Mouse (Mus musculus): ENCODE results near the gene Cnmd. TPM values are rescaled to one million over a fixed set of nuclear protein-coding genes. Genes with fewer than 3 reads are reported as not detected.
A peak's percentile ranks its signal among the peaks of the same experiment; 100 is the strongest.

Cnmd gene
- total RNA-seq, 2 experiments from 2014 or later, result 0.73 TPM; not detected in 1

DNA sequence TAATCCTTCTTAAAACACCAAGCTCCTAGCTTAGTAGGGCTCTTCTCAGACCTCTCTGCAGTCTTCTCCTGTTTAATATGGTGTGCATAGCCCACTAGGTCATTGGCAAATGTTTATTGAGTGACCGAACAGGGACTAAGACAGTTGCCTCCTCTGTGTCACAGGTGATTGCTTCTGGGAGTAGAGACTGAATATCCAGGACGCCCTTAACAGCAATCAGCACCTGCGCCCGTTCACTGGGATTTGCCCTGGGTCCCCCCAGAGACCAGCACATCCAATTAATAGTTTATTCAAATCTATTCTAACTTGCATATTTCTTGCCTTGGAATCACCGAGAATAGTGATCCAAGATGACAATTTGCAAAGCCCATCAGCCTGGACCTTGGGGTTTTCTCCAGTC is 10.6 kb upstream of the Cnmd start:
- Histone ChIP-seq H3K4me3 (no peak overlapping the region), H3K27ac (no peak overlapping the region)
- intact Hi-C loops (cut with DNase I), result no loop called here
- TF ChIP-seq CTCF (IDR thresholded peaks at IDR 0.05), result no peak
- DNase-seq, result no peak

GRCm38 (mm10) chr14:79671008-79671407 is 9.0 kb upstream of the Cnmd start:
- Histone ChIP-seq H3K27ac (no peak overlapping the region), H3K4me3 (no peak overlapping the region)
- no peak for DNase-seq
- intact Hi-C loops (cut with DNase I), result no loop called here
- no peak for TF ChIP-seq CTCF (IDR thresholded peaks at IDR 0.05)

DNA sequence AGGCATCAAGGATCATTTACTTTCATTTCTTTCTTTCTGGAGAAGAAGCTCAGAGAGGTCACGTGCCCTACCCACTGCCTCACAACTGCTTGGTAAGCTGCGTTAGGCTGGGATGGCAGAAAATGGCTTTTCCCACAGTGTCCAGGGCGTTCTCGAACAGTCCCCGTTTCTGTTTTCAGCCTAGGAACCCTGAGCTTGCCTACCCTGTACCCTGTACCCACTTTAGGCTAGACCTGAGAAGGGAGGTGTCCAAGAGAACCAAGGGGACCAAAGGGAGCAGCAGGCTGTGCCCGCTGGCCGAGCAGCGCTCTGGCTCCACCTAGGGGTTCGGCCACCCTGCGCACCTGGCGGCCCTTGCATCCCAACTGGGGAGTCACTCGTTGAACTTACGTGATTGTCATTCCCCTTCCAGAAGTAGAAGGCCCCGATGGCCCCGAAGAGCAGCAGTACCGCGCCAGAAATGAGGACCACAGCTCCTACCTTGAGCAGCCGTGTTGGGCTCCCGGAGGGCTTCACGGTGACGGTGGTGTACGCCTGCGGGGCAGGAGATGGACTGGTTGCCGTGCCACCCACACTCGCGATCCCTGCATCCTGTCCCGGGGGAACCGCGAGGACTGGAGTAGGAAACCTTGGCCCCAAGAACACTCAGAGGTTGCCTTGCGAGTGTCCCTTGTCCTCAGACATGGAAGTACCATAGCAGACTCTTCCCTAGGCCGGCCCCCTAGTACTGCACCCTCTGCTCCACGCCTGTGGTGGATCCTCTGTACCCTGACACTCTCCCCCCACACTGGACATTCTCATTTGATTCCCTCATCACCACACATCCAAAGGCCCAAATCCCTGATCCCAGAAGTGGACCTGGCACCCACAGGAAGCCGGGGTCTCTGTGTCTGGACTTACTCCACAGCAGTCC is 709 bp downstream of the Cnmd start:
- intact Hi-C loops (cut with DNase I), result no loop called here
- Histone ChIP-seq H3K4me3 (peak overlapping the region; percentile 60), H3K27ac (no peak overlapping the region)
- peak; percentile 92 for TF ChIP-seq CTCF (IDR thresholded peaks at IDR 0.05)
- peak; percentile 77 for DNase-seq

GRCm38 (mm10) chr14:79660467-79660866 is 1.5 kb downstream of the Cnmd start:
- intact Hi-C loops (cut with DNase I), result no loop called here
- H3K27ac ChIP-seq, result no peak overlapping the region
- DNase-seq, result no peak
- no peak for TF ChIP-seq CTCF (IDR thresholded peaks at IDR 0.05)
- H3K4me3 ChIP-seq, result no peak overlapping the region

DNA sequence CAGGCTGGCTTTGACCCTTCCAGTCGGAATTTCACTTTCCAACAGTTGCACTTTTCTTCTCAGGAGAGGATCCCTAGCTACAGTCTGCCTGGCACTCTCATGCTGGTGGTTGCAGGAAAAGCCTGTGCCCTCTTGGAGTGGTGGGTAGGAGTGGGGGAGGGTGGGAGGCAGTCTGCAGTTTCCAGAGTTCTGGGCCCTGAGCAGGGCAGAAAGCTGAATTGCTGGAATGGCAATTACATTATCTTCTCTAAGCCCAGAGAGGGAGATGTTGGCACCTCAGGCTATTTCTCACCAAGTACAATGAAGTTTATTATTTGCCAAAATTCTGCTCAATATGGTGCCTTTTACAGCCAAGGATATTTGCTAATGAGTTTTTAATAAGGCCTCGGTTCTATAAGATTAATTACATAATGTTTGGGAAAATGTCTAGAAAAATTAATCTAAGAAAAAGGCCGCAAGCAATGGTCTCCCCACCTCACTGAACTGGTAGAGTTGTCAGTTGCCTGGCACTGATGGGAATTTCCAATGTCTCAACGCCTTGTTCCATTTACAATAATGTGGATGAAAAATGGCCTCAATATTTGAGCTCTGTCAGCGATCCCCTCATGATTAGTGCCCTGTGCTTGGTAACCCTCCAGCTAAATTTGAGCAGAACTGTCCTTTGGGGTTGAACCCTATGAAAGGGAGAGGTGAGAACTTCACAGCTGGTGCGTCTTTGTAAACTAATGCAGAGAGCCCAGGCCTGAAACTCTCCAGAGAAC is 3.0 kb downstream of the Cnmd start:
- DNase-seq, result no peak
- intact Hi-C loops (cut with DNase I), result no loop called here
- H3K27ac ChIP-seq, result peak overlapping the region; percentile 16; the same call in 1 of the 2 replicates
- H3K4me3 ChIP-seq, result no peak overlapping the region
- TF ChIP-seq CTCF (IDR thresholded peaks at IDR 0.05), result no peak

GRCm38 (mm10) chr14:79658286-79658685 is 3.7 kb downstream of the Cnmd start:
- intact Hi-C loops (cut with DNase I), result no loop called here
- no peak for TF ChIP-seq CTCF (IDR thresholded peaks at IDR 0.05)
- DNase-seq, result peak; percentile 50
- peak overlapping the region; percentile 17 for H3K27ac ChIP-seq
- no peak overlapping the region for H3K4me3 ChIP-seq

DNA sequence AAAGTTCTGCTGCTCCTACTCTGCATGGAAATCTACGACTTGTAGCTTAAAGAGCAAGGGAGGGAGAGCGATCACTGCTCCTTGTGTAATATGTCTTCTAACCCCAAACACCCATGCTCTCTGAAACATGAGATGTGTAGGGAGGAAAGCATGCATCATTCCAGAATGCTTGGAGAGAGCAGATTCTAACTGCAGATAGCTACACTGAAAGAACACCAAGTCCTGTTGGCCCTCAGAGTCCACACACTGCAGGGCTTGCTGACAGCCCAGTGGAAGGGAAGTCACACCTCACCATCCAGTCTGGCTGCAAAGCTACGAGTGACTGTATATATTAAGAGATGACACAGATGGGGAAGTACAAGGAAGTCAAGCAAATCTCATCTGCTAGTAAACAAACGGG is 9.3 kb downstream of the Cnmd start:
- Histone ChIP-seq H3K4me3 (no peak overlapping the region), H3K27ac (no peak overlapping the region)
- no peak for DNase-seq
- no peak for TF ChIP-seq CTCF (IDR thresholded peaks at IDR 0.05)
- intact Hi-C loops (cut with DNase I), result no loop called here

- DNase-seq, result no peak
- Histone ChIP-seq H3K27ac (no peak overlapping the region), H3K4me3 (no peak overlapping the region)
- TF ChIP-seq CTCF (IDR thresholded peaks at IDR 0.05), result no peak
- intact Hi-C loops (cut with DNase I), result no loop called here
Observed at GRCm38 (mm10) chr14:79649680-79650079, 12.3 kb downstream of the Cnmd start.

DNA sequence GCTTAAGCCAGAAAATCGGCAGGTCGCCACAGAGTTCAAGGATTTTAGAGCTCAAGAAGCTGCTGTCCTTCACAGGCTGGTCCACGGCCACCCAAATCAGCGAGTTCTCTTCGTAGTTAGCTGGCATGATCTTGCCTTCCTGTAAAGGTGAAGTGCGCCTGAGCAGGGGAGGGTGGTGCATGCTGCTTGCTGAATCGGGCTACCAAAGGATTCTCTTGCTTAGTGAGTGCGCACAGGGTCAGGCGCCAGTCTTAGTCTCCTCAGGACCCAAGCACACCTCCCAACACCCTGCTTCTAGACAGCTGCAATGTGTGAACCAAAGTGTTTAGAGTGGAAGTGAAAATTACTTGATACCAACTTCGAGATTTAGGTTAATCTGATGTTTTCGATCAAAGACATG is 16.6 kb downstream of the Cnmd start:
- intact Hi-C loops (cut with DNase I), result no loop called here
- no peak for TF ChIP-seq CTCF (IDR thresholded peaks at IDR 0.05)
- no peak for DNase-seq
- no peak overlapping the region for H3K4me3 ChIP-seq
- H3K27ac ChIP-seq, result no peak overlapping the region

GRCm38 (mm10) chr14:79642063-79642462 is 19.9 kb downstream of the Cnmd start:
- intact Hi-C loops (cut with DNase I), result no loop called here
- no peak overlapping the region for H3K4me3 ChIP-seq
- no peak overlapping the region for H3K27ac ChIP-seq
- TF ChIP-seq CTCF (IDR thresholded peaks at IDR 0.05), result no peak
- no peak for DNase-seq

DNA sequence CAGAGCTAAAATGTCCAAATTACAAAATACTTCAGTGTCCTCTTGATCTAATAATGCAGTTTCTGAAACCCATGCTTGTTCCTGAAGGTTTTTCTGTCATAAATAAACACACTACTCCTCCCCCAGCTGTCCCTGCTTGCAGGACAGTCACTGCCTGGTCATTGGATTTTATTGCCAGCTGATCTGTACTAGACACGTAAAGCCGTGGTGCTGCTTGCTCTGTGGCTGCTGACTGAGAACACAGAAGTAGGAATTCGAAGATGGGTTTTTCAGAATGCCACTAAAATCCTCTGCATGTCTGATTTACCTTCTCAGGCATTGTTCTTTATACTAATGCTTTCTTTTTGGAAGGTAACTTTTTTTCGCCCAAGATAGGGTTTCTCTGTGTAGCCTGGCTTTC is 25.2 kb downstream of the Cnmd start:
- intact Hi-C loops (cut with DNase I), result no loop called here
- TF ChIP-seq CTCF (IDR thresholded peaks at IDR 0.05), result no peak
- DNase-seq, result no peak
- Histone ChIP-seq H3K27ac (no peak overlapping the region), H3K4me3 (no peak overlapping the region)

DNA sequence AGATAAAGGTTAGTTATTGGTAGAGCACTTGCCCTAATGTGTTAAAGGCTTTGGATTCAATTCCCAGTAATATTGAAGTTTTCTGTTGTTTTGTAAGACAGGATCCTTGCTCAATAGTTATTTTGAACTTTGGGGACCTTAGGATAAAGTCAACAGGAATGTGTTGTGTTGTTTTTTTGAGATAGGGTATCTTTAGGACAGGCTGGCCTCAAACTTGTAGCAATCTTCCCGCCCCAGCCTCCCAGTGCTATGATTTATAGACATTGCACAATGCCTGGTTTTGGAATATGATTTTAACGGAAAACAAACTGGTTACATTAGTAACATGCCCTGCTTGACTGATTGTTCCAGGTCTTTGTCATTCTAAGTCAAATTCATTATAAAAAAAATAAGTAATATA is 28.8 kb downstream of the Cnmd start:
- intact Hi-C loops (cut with DNase I), result no loop called here
- Histone ChIP-seq H3K27ac (no peak overlapping the region), H3K4me3 (no peak overlapping the region)
- no peak for DNase-seq
- TF ChIP-seq CTCF (IDR thresholded peaks at IDR 0.05), result no peak

DNA sequence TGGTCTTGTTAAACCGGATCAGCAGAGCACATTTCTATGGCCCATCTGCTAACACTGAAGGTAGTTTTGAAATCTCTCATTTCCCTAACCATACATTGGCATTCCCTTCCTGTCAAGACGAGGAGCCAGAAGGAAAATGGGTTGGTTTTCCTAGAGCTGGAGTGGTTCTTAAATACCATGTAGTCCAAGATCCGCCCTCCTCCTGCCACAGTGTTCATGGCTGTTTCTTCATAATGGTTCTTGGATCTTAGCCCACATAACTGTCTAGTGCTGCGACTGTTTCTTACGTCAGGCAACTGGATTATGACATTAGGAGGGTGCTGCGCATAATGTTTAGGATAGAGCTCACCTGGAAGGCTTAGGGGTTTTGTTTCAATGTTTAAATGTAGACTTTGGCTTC is 29.6 kb downstream of the Cnmd start:
- intact Hi-C loops (cut with DNase I), result no loop called here
- H3K27ac ChIP-seq, result no peak overlapping the region
- TF ChIP-seq CTCF (IDR thresholded peaks at IDR 0.05), result no peak
- no peak overlapping the region for H3K4me3 ChIP-seq
- DNase-seq, result no peak

Measured in gastrocnemius, adult 2 months (tissue).